Mouse (Mus musculus): Measurements from ENCODE around the gene Sugp2. TPM values are rescaled to one million over a fixed set of nuclear protein-coding genes. Genes with fewer than 3 reads are reported as not detected.

The Sugp2 gene
- total RNA-seq, 2 experiments from 2014 or later = 116 to 117 TPM

GRCm38 (mm10) chr8:70272949-70273348 is 38.9 kb downstream of the Sugp2 start:
- DNase-seq (ENCODE audit: low spot score in 2 of 2) = no peak
- intact Hi-C loops (cut with DNase I) = no loop called here

- intact Hi-C loops (cut with DNase I) = no loop called here
- DNase-seq (ENCODE audit: low spot score in 2 of 2) = no peak
Measured at GRCm38 (mm10) chr8:70274350-70274749, 40.3 kb downstream of the Sugp2 start.

DNA sequence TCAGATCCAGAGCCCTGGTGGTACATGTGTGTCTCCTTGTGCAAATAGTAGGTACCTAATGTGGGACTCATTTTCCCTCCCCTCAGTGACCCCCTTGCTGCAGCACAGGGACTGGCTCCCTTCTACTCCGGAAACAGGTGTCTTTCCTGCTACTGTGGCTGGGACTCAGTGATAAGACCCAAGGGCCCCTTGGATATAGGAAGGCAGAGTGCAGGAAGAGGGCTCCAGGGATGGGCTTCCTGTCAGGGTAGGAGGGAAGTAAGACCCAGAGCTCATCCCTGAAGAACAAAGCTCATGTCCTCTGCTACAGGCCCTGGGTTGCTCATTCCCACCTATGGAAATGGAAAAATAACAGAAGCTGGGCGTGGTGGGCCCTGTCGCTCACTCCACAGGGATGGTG is 42.5 kb downstream of the Sugp2 start:
- DNase-seq (ENCODE audit: low spot score in 2 of 2) = no peak

GRCm38 (mm10) chr8:70278175-70278574 is 44.1 kb downstream of the Sugp2 start:
- intact Hi-C loops (cut with DNase I) = no loop called here
- peak in 1 of 2 experiments; percentile 40 for DNase-seq (ENCODE audit: low spot score in 2 of 2)

More for the DNA sequence above, 42.5 kb downstream of the Sugp2 start:
- intact Hi-C loops (cut with DNase I) = no loop called here

- DNase-seq (ENCODE audit: low spot score in 2 of 2) = no peak
- intact Hi-C loops (cut with DNase I) = no loop called here
Measured at GRCm38 (mm10) chr8:70279266-70279665, 45.2 kb downstream of the Sugp2 start.

DNA sequence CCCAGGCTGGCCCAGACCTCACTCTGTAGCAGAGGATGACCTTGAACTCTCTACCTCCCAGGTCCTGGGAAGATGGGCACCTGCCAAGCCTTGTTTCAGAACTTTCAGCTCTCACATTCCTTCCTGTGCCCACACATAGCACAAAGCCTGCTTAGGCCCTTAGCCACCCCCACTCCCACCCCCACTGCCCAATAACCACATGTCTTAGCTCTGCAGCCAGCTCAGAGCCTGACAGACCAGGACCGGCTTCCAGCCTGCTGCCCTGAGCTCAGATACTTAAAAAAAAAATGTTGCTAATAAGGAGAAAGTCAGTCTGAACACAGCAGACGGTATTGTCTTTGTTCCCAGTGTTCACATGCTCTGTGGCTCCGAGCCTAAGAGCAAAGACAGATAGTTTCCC is 47.0 kb downstream of the Sugp2 start:
- intact Hi-C loops (cut with DNase I) = no loop called here

GRCm38 (mm10) chr8:70282603-70283135 is 48.6 kb downstream of the Sugp2 start, which contains the start of gene Homer3:
Gene Homer3 (plus strand): TSS chr8:70282827.
- DNase-seq (ENCODE audit: low spot score in 2 of 2) = peak; percentile 60 to 72
- intact Hi-C loops (cut with DNase I) = no loop called here

More for the DNA sequence above, 47.0 kb downstream of the Sugp2 start:
- DNase-seq (ENCODE audit: low spot score in 2 of 2) = no peak

DNA sequence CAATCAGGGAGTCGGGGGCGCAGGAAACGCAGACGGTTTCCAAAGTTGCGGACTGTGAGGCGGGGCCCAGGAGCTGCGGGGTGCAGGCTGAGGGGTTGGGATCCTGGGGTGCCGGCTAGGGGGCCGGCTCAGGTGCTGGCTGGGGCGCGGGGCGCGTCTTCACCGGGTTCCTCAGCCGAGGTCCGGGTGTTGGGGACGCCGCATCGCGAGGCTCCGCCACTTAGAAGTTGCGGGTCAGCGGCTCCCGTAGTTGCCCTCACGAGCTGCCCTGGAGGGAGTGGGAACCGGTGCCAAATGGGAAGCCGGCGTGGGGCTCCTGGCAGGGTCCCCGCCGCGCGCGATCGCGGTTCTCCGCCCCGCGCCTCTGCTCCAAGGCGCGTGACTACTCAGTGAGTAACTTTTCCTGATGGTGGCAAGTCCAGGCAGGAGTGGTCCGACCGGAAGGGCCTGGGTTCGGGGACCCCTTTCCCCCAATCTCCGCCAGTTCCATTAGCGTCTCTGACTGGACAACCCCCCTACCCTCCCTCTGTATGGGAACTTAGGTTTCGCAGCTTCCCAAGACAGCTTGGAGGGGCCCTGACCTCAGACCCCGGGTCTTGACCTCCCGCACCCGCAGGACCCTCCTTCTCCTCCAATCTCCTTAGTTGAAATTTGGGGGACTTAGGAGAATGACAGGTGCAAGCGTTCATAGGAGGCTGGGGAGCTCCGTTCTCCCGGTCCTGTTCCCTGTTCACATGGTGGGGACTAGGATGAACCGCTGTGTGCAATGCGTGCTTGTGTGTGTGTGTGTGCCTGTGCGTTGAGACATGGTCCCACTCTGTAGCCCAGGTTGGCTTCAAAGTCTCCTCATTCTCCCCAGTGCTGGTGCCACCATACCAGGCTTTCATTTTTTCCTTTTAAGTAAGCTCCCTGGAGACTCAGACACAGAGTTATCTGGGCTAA is 49.4 kb downstream of the Sugp2 start:
- no peak for DNase-seq (ENCODE audit: low spot score in 2 of 2)
- intact Hi-C loops (cut with DNase I) = no loop called here

GRCm38 (mm10) chr8:70284421-70284820 is 50.4 kb downstream of the Sugp2 start:
- DNase-seq (ENCODE audit: low spot score in 2 of 2) = no peak
- intact Hi-C loops (cut with DNase I) = no loop called here

- intact Hi-C loops (cut with DNase I) = no loop called here
- no peak for DNase-seq (ENCODE audit: low spot score in 2 of 2)
Measured at GRCm38 (mm10) chr8:70285304-70285703, 51.3 kb downstream of the Sugp2 start.

- intact Hi-C loops (cut with DNase I) = no loop called here
- DNase-seq (ENCODE audit: low spot score in 2 of 2) = no peak
Measured at GRCm38 (mm10) chr8:70286737-70287136, 52.7 kb downstream of the Sugp2 start.

DNA sequence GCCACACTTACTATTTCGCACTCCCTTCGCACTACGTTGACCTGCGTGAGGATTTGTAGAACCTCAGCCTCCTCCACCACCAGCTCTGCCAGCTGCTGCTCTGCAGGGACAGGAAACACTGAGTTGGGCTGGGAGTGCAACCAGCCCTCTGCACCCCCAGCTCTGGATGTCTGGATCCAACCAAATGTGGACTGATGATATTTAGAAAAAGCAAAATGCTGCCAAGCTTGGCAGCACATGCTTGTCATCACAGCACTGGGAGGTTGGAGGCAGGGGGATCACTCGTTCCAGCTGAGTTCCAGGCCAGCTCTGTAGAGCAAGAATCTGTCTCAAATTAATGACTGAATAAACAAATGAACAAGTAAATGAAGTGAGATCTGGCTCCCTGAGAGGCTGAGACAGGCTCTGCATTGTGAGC is 60.0 kb downstream of the Sugp2 start:
- intact Hi-C loops (cut with DNase I) = no loop called here
- DNase-seq (ENCODE audit: low spot score in 2 of 2) = no peak

- intact Hi-C loops (cut with DNase I) = no loop called here
- no peak for DNase-seq (ENCODE audit: low spot score in 2 of 2)
Measured at GRCm38 (mm10) chr8:70300881-70301280, 66.9 kb downstream of the Sugp2 start.

DNA sequence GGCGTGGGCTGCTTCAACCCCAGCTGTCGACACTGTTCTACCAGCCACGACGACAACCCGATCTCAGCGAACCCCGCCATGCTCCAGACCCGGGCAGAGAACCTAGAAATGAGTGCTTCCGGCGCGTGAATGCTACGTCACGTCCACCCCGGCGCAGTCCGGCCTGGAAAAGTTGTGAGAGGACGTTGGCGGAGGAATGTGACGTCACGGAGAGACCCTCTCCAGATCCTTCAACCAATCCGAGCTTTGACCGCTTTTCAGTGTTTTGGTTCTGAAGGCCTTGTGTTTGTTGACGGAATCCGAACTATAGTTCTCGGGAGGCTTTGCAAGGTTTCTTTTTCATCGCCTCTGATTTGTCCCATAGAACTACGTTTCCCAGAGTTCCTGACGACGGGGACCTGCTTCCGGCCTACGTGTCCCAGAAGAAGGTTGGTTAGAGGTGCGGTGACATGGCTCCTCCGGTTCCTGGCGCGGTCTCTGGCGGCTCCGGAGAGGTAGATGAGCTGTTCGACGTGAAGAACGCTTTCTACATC is 68.4 kb downstream of the Sugp2 start, which contains the start of the genes Ddx49 and Cope:
Gene Ddx49, minus strand, starts transcription at position 132 of the 533 bp plus-strand sequence.
Gene Cope, plus strand, starts transcription at position 161 of the 533 bp plus-strand sequence.
- peak; percentile 94 to 96 for DNase-seq (ENCODE audit: low spot score in 2 of 2)
- intact Hi-C loops (cut with DNase I) = no loop called here

- intact Hi-C loops (cut with DNase I) = no loop called here
- no peak for DNase-seq (ENCODE audit: low spot score in 2 of 2)
Measured at GRCm38 (mm10) chr8:70302901-70303300, 68.9 kb downstream of the Sugp2 start.

DNA sequence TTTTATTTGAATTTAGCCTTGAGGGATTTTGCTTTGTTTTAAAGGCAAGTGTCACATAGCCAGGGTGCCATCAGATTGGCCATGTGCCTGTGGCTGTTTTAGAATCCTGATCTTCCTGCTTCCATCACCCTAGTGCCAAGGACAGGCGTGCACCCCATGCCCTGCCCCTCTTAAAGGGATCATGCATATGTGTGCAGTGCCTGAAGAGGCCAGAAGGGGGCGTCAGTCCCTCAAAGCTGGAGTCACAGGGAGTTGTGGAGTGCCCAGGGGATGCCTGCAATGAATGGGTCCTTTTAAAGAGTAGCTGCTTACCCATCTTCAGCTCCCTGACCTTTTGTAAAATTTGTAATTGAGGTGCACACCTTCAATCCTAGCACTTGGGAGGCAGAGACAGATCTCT is 75.3 kb downstream of the Sugp2 start:
- DNase-seq (ENCODE audit: low spot score in 2 of 2) = peak in 1 of 2 experiments; percentile 62
- intact Hi-C loops (cut with DNase I) = no loop called here

DNA sequence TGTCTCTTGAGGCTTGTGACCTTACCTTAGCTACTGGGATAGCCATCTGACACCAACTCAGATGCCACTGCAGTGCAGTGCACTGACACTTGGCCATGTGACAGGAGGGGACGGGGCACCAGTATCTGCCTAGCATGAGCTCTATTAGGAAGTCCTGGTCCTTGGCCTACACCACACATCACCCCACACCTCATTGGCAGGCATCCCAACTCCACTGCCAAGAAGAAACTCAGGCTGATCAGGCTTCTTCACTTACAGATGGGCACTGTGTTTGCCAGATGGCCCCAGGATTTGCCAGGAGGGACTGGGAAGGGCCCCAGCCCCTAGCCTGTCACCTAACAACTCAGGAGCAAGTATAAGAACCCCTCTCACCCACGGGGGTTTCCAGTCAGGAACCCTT is 79.4 kb downstream of the Sugp2 start:
- no peak for DNase-seq (ENCODE audit: low spot score in 2 of 2)
- intact Hi-C loops (cut with DNase I) = no loop called here

DNA sequence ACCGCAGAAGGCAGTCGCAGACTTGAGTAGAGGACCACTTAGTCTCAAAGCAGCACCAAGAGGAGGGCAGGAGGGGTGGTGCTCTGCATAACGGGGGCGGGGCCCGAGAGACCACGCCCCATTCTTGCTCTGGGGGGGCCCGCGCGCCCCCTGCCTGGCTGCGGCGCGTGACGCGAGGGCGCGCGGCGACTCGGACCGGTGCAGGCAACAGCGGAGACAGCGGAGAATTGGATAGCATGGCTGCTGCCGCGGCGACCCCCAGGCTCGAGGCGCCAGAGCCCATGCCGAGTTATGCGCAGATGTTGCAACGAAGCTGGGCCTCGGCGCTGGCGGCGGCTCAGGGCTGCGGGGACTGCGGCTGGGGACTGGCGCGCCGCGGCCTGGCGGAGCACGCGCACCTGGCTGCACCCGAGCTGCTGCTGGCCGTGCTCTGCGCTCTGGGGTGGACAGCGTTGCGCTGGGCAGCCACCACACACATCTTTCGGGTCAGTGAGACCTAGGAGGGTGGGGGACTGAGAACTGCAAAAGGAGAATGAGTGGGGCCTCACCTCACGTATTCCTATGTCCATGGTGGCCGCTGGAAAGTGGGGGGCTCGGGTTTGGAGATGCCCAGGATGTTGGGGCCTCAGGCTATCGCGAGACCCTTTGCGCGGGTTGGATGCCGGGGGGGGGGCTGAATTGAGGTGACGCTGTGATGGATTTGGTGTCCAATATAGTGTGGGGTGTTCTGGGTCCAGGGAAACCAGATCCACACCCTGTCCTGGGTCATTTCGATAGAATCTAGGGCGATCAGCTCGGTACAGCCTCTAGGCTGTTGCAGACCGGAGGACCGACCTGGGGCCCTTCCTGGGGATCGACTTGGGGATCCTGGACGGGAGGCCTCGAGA is 81.8 kb downstream of the Sugp2 start, which contains the start of gene Cers1:
Gene Cers1, plus strand, starts transcription at position 152 of the 887 bp plus-strand sequence.
- peak; percentile 81 to 87 for DNase-seq (ENCODE audit: low spot score in 2 of 2)
- intact Hi-C loops (cut with DNase I) = no loop called here
